ENCODE assay signal across 22 mouse cellular contexts in the genomic region with DNA sequence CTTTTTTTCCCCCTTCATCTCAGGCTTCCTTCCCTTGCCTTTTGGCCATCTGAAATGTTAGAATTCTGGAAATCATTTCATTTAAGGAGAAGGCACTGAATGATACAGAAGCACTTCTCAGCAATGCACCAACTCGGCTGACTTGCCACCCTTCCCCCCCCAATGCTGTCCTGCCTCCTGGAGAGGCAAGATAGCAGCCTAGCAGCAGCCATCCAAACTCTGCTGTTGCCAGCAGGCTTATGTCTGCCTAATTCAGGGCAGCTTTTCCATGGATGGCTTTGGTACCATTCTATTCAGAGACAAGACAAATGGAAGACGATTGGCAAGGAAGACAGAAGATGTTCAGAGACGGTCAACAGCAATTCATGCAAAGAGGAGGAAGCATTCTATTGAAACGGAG.
"Had no signal": no experiment of that assay in that cellular context is flagged by ENCODE, and none has a peak within 500 bp of the region (broad histone marks: within the 10 kb centered on the region; RNA-seq: fewer than 3 reads in every experiment).

No protein-coding gene starts in this region.

- H3K27ac ChIP-seq: liver, embryonic 15.5 days; lung, embryonic 15.5 days; macrophage; midbrain, embryonic 10.5 days; midbrain, embryonic 13.5 days; neural tube, embryonic 13.5 days; neural tube, embryonic 15.5 days had no signal

- H3K9ac ChIP-seq: liver, embryonic 15.5 days; liver, postnatal 0 days; lung, embryonic 15.5 days; midbrain, embryonic 13.5 days; neural tube, embryonic 13.5 days; neural tube, embryonic 15.5 days had no signal

- H3K27me3 ChIP-seq: liver, embryonic 15.5 days; lung, embryonic 15.5 days; megakaryocyte, embryonic 14.5 days; midbrain, embryonic 13.5 days; neural tube, embryonic 13.5 days; neural tube, embryonic 15.5 days had no signal

- H3K9me3 ChIP-seq: liver, embryonic 15.5 days; lung, embryonic 15.5 days; midbrain, embryonic 10.5 days; midbrain, embryonic 13.5 days; neural tube, embryonic 13.5 days; neural tube, embryonic 15.5 days had no signal

- DNase-seq: liver, postnatal 0 days; lung, adult 2 months; lung, postnatal 14 days; lung, postnatal 36 days; retina, postnatal 1 day; right cerebral cortex, adult 18-20 months; right cerebral cortex, postnatal 25 days; right cerebral cortex, postnatal 4 days; spleen, adult 18-20 months; thymus, adult 18-20 months; thymus, postnatal 14 days; thymus, postnatal 36 days had no signal

- H3K36me3 ChIP-seq: liver, embryonic 15.5 days; lung, embryonic 15.5 days; midbrain, embryonic 10.5 days; midbrain, embryonic 13.5 days; neural tube, embryonic 13.5 days; neural tube, embryonic 15.5 days had no signal

- H3K4me1 ChIP-seq: liver, embryonic 15.5 days; lung, embryonic 15.5 days; megakaryocyte, embryonic 14.5 days; midbrain, embryonic 13.5 days; neural tube, embryonic 13.5 days; neural tube, embryonic 15.5 days had no signal

- H3K4me2 ChIP-seq: liver, embryonic 15.5 days; lung, embryonic 15.5 days; midbrain, embryonic 13.5 days; neural tube, embryonic 13.5 days; neural tube, embryonic 15.5 days had no signal

- ATAC-seq: liver, postnatal 0 days; lung, postnatal 0 days; midbrain, embryonic 13.5 days had no signal

- H3K4me3 ChIP-seq: liver, embryonic 15.5 days; lung, embryonic 15.5 days; megakaryocyte, embryonic 14.5 days; midbrain, embryonic 10.5 days; midbrain, embryonic 13.5 days; myocyte; neural tube, embryonic 13.5 days; neural tube, embryonic 15.5 days had no signal
